Mouse (Mus musculus): ENCODE data around the gene Mmrn1. TPM values are rescaled to one million over a fixed set of nuclear protein-coding genes. Genes with fewer than 3 reads are reported as not detected.

Gene Mmrn1
- polyA plus RNA-seq, 2 experiments from 2014 or later, result not detected

DNA sequence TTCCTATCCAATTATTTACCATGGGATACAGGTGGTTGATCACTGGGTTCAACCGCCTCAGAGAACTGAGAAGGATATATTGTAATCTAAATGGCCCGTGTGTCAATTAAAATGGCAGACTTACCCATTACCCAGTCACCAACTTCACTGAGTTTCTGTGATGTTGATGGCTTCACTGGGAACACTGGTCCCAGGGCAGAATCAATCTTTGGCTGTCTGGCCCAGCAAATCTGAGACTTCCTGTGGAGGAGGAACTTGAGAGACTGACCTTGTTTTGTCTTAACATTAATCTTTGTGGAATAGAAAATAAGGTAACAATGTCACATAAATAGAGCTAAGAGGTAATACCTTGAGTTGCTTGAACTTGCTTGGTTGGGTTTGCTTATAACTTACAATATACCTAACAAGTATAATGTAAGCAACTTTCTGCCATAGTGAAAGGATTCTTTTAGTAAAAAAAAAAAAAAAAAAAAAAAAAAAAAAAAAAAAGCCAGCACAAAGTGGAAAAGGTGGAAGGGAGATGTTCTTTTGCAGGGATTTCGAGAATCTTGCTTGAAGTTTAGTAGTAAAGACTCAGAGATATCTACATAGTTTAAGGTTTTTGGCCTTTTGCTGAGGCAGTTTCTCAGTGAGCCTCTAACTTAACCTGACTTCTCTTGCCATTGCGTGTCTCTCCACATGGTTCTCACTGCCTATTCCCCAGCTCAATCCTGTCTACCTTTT is 68.8 kb downstream of the Mmrn1 start:
- no peak for ATAC-seq

DNA sequence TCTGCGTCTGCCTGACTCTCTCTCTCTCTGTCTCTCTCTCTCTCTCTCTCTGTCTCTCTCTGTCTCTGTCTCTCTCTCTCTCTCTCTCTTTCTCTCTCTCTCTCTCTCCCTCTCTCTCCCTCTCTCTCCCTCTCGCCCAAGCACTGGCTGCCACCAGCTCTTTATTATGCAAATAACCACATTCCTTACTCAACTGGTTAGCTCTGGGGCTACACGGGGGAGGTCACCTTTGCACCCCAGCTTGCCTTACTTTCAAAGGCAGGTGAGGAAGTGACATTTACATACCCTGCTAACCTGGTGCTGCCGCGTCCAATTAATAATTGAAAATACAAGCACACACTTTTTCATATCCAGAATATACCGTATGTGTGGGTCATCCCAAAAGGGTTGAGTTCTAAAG is 69.3 kb downstream of the Mmrn1 start:
- no peak for ATAC-seq

DNA sequence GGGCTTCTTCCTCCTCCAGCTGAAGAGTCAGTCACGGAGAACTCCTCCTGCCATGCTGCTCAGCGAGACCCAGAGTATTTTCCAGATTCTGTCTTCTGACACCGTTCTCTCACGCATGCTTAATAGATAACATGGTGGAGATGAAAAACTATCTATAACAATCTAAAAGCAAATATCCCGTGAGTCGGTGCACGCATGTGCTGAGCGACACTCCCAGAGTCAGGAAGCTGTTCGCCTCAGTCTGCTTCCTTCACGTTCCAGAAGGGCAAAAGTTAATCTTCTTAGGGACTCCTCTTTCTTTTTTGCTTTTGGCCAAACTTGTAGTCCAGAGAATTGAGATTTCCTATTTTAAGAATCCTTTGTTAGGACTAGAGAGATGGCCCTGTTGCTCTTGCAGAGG is 69.7 kb downstream of the Mmrn1 start:
- ATAC-seq, result no peak

DNA sequence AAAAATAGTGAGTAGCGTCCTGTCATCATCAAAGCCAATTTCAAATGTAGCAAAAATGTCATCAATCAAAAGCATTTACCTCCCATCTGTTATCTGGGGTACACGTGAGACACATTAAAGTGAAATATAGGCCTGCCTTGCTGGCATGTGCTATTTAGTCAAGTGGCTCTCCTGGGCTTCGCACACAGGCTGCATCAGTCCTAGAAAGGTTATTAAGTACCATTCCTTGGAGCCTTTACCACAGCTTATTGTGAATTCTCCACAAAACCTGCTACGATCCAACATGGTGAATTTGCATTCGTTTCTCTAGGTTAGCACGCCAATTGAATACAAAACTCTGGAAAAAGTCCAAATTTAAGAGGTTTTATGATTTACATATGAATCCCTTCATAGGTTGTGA is 70.8 kb downstream of the Mmrn1 start:
- no peak for ATAC-seq

DNA sequence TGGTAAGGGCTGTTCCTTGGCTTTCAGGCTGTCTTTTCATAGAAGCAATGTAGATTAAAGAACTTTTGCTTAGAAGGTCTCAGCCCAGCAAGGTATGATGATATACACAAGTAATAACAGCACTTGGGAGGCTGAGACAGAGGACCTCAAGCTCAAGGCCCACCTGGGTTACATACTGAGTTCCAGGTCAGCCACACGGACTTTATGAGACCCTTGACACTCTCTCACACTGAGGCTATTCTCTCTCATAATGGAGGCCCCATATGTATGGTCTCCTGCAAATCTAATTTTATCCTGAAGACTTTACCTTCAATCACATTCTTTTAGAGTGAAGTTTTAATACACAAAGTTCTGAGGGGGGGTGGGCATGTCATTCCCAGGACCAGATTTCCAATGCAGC is 71.6 kb downstream of the Mmrn1 start:
- ATAC-seq, result no peak

GRCm38 (mm10) chr6:61001003-61001790 is 76.4 kb downstream of the Mmrn1 start:
- ATAC-seq, result no peak

DNA sequence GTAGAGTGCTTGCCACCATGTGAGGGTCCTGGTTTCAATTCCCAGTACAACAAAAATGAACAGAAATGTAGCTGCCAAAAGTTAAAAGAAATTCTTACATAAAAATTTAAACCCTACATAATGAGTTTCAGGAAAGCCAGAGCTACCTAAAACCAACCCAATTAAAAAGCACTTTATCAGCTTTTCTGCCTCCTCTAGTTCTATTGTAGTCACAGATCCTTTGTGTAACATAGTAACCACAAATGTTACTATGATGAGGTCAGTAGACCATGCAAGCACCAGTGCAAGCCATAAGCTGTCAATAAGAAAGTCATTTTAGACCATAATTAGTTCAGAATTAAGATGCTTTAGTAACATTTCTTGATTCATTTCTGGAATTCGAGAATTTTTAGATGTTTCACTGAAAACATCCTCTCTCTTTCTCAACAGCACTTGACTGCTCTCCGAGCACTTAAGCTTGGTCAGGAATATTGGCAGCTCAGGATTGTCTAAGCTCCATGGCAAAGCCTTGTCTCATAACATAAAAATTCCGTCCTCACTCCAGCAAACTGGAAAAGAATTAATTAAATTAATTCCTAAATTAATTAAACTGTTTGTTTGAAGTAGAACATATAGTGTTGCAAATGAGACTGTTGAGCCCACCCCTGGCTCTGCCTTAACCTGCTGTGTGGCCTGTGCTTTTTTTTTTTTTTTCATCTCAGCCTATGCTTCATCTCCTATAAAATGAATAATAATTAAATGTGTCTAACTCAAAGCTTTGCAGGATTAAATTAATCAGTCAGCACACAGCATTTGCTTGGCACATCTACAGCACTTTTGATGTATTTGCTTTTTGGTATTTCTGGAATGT is 79.4 kb downstream of the Mmrn1 start:
- ATAC-seq, result no peak

DNA sequence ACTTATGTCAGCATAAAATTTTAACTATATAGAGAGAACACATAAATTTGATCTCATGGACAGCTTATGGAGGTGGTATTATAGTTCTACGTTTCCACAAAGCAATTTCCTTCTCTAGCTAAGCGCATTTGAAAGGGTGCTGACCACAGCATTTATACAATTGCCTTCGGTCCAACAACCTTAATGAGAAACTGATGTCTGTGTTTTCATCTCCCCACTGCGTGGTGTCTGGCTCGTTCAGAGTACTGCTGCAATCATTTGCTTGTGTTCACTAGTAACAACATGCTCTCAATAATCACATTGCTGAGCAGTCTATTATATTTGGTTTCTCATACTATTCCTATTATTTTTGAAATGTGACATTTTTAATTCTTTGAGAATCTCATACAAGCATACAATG is 89.0 kb downstream of the Mmrn1 start:
- no peak for ATAC-seq

DNA sequence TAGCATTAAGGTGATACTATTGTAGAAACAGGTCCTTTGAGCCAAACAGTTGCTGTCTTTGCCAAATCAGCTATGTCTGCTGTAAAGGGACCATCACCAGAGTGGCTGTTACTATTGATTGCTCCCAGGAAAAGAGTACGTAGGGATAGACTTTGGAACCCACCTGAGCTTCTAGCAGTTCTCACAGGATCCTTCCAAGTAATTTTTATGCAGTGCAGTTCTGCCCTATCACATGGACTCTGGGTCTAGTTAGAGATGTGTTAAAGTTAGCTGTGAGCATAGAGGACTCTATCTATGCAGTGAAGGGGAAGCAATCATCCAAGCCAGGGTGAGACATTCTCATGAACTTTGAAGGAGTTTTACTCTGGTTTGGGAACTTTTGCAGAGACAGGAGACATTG is 94.9 kb downstream of the Mmrn1 start:
- no peak for ATAC-seq

GRCm38 (mm10) chr6:61020995-61021394 is 96.2 kb downstream of the Mmrn1 start:
- ATAC-seq, result no peak

GRCm38 (mm10) chr6:61033251-61033650 is 108.5 kb downstream of the Mmrn1 start:
- no peak for ATAC-seq

Other genes with a start within 250 kb of the Mmrn1 start
- 1 to 10 TPM in 1 of 2 experiments, not detected in 1; 1.8 TPM for gene Snca, start 95.1 kb upstream of the Mmrn1 start, polyA plus RNA-seq (2017; shearing (Covaris generic))

Measured in activated CD4-positive, CD25-positive, alpha-beta regulatory T cell, adult 4 months (primary cell).